In genomic region chr2:9881051-9881591, GRCm38 (mm10) we compare ENCODE assay signal across 10 mouse cellular contexts. TPM values are rescaled to one million over a fixed set of nuclear protein-coding genes. Genes with fewer than 3 reads are reported as not detected.
DNase-seq lines count a peak whose midpoint lies in the region; ATAC-seq and TF ChIP-seq lines count a peak whose summit lies in the region.
"Had no signal": no experiment of that assay in that cellular context is flagged by ENCODE, and none has a peak within 500 bp of the region (broad histone marks: within the 10 kb centered on the region; RNA-seq: fewer than 3 reads in every experiment).

Gene 4930412O13Rik (plus strand): TSS chr2:9881252.

- intact Hi-C loops in heart, postnatal 36 days (cut with DNase I) = loop anchor here (10.0 kb wide), 1 partner anchor 1206 kb away; no protein-coding TSS in a partner anchor

- no peak within 1 kb of the TSS for H3K27ac ChIP-seq in ES-Bruce4 (ENCODE audit: insufficient read depth, low read length)
- H3K27ac ChIP-seq in hindbrain, embryonic 12.5 days = peak within 1 kb of the TSS; percentile 66
- peak within 1 kb of the TSS; percentile 61 for H3K27ac ChIP-seq in midbrain, embryonic 11.5 days (ENCODE audit: low read depth, low read length)

- no peak for TF ChIP-seq POLR2A in ES-Bruce4 (IDR thresholded peaks at IDR 0.05; ENCODE audit: insufficient read depth, low read length)

- H3K4me3 ChIP-seq in ES-Bruce4 (ENCODE audit: low read depth, low read length) = peak within 1 kb of the TSS; percentile 59
- peak within 1 kb of the TSS; percentile 28 for H3K4me3 ChIP-seq in hindbrain, embryonic 12.5 days
- H3K4me3 ChIP-seq in midbrain, embryonic 11.5 days (ENCODE audit: low read depth, low read length) = peak within 1 kb of the TSS; percentile 35

- no peaks in the 10 kb centered on the region for H3K9me3 ChIP-seq in ES-Bruce4 (replicated peaks; ENCODE audit: control insufficient read depth, insufficient read depth, low read length, poor library complexity, severe bottlenecking)
- no peaks in the 10 kb centered on the region for H3K9me3 ChIP-seq in hindbrain, embryonic 12.5 days (replicated peaks)
- H3K9me3 ChIP-seq in midbrain, embryonic 11.5 days (ENCODE audit: control insufficient read depth, low read length) = no peaks in the 10 kb centered on the region

- no peak for TF ChIP-seq CTCF in ES-Bruce4 (IDR thresholded peaks at IDR 0.05; ENCODE audit: low read depth, low read length)

- DNase-seq in heart, adult 11 months = peak; percentile 92
- no peak for DNase-seq in heart, postnatal 36 days
- DNase-seq in midbrain, embryonic 11.5 days (ENCODE audit: low spot score, missing footprints) = peak; percentile 96
- DNase-seq in gastrocnemius, adult 18-20 months (ENCODE audit: low spot score) = no peak
- DNase-seq in c-Kit-positive CD71-positive TER-119-positive erythroid progenitor cells, embryonic 14.5 days (ENCODE audit: low spot score) = no peak
- DNase-seq in thymus, adult 18-20 months = no peak
- DNase-seq: cerebellum, adult 9-10 months had no signal

- H3K4me2 ChIP-seq in hindbrain, embryonic 12.5 days (replicated peaks) = peak within 1 kb of the TSS; percentile 77
- H3K4me2 ChIP-seq in midbrain, embryonic 11.5 days = peak within 1 kb of the TSS; percentile 60

- H3K9ac ChIP-seq in ES-Bruce4 (ENCODE audit: low read depth, poor library complexity, severe bottlenecking) = peak within 1 kb of the TSS; percentile 59
- peak within 1 kb of the TSS; percentile 27 for H3K9ac ChIP-seq in hindbrain, embryonic 12.5 days
- H3K9ac ChIP-seq in midbrain, embryonic 11.5 days (ENCODE audit: low read length) = peak within 1 kb of the TSS; percentile 44

- ATAC-seq in hindbrain, embryonic 12.5 days (ENCODE audit: low FRiP score) = no peak
- ATAC-seq in midbrain, embryonic 11.5 days (ENCODE audit: low FRiP score) = peak; percentile 10; the same call in 1 of the 2 replicates

- no peaks in the 10 kb centered on the region for H3K4me1 ChIP-seq in ES-Bruce4 (ENCODE audit: control insufficient read depth, insufficient read depth, low read length)
- H3K4me1 ChIP-seq in hindbrain, embryonic 12.5 days = peaks cover 36% of the 10 kb centered on the region
- H3K4me1 ChIP-seq in midbrain, embryonic 11.5 days (ENCODE audit: control insufficient read depth, insufficient read depth, low read length) = peaks cover 19% of the 10 kb centered on the region

- TF ChIP-seq EP300 in ES-Bruce4 (IDR thresholded peaks at IDR 0.05; ENCODE audit: insufficient read depth, low read depth, low read length) = 0 out of 2 replicates have a peak, but pooled peaks have one; percentile 14

- WGBS in hindbrain, embryonic 12.5 days = under 1% methylated on average over 35 of the region's 35 CpGs
- 0% methylated on average over 34 of the region's 35 CpGs for WGBS in midbrain, embryonic 11.5 days

- peaks cover 67% of the 10 kb centered on the region for H3K27me3 ChIP-seq in ES-Bruce4 (ENCODE audit: control insufficient read depth, insufficient read depth, low read length, poor library complexity, severe bottlenecking)
- peaks cover 81% of the 10 kb centered on the region for H3K27me3 ChIP-seq in hindbrain, embryonic 12.5 days
- peaks cover 86% of the 10 kb centered on the region for H3K27me3 ChIP-seq in midbrain, embryonic 11.5 days (ENCODE audit: control insufficient read depth, insufficient read depth, low read length)

- no peaks in the 10 kb centered on the region for H3K36me3 ChIP-seq in ES-Bruce4 (ENCODE audit: control insufficient read depth, insufficient read depth, low read length, poor library complexity, severe bottlenecking)
- H3K36me3 ChIP-seq in hindbrain, embryonic 12.5 days = no peaks in the 10 kb centered on the region
- no peaks in the 10 kb centered on the region for H3K36me3 ChIP-seq in midbrain, embryonic 11.5 days (ENCODE audit: control insufficient read depth, insufficient read depth, low read length)

RNA-seq across cellular contexts. Expression of gene 4930412O13Rik, which starts in this region (rescaled TPM):
- total RNA-seq in heart, postnatal 36 days (2021) = not detected
- polyA plus RNA-seq in ES-Bruce4 (2011; ENCODE audit: insufficient read depth, insufficient read length, low read depth, missing spikeins) = not detected in 2 replicates
- 1.1 and 2.9 TPM in 2 replicates for polyA plus RNA-seq in hindbrain, embryonic 12.5 days (2016; fragmentation: Nextera tagmentation; extraction: Ambion mirVana)
- polyA plus RNA-seq in midbrain, embryonic 11.5 days (2014; fragmentation: Nextera tagmentation; extraction: Ambion mirVana) = 0.20 and 1.2 TPM in 2 replicates
- total RNA-seq in gastrocnemius, adult 18-20 months (2021) = not detected
- polyA plus RNA-seq: C2C12 had no signal

Comparison
In these comparisons a context has a peak if more than half of its experiments do, and no peak if none do; other contexts are left out.
1. DNase-seq: peak in heart, adult 11 months (single experiment) and midbrain, embryonic 11.5 days (single experiment); none in heart, postnatal 36 days (0 of 2), gastrocnemius, adult 18-20 months (single experiment), c-Kit-positive CD71-positive TER-119-positive erythroid progenitor cells, embryonic 14.5 days (single experiment) and thymus, adult 18-20 months (0 of 2).
2. Peak in every context shown above with its lines, with median percentiles within 50 percentile points of each other: H3K4me3 ChIP-seq and H3K9ac ChIP-seq.